Mouse (Mus musculus) kidney, adult 2 months (tissue): Measurements from ENCODE around the gene Dab2.

ENCODE experiments used
- CTCF ChIP-seq: fragments of 200-500 bp; conservative IDR thresholded peaks from 2 replicates; pipeline ENCODE4 v1.5.1; 2011; ENCODE audit warnings: low read depth, mild to moderate bottlenecking, control low read depth, low read length, moderate library complexity, mixed read lengths; ENCODE audit not compliant: insufficient read depth, insufficient read length
- POLR2A ChIP-seq: fragments of 200-500 bp; IDR thresholded peaks from one replicate; pipeline ENCODE4 v1.6.1; 2011; ENCODE audit warnings: low read depth, low read length, control low read depth

- no peak for TF ChIP-seq POLR2A
- TF ChIP-seq CTCF, result no peak
Measured at GRCm38 (mm10) chr15:6353901-6354300, 54.3 kb downstream of the Dab2 start.
